Mouse (Mus musculus): ENCODE data around the gene Nsun2. TPM values are rescaled to one million over a fixed set of nuclear protein-coding genes. Genes with fewer than 3 reads are reported as not detected.

Gene Nsun2
- polyA plus RNA-seq, 1 experiment from 2014 or later = 278 TPM

GRCm38 (mm10) chr13:69673197-69673920 lies 139.8 kb downstream of the Nsun2 start:
- H3K36me3 ChIP-seq (ENCODE audit: control insufficient read depth, insufficient read depth, low read length) = no peaks in the 10 kb centered on the region
- 73% methylated on average over 5 of the region's 5 CpGs for WGBS
- DNase-seq (ENCODE audit: low spot score) = no peak

GRCm38 (mm10) chr13:69673921-69674618 lies 140.5 kb downstream of the Nsun2 start:
- H3K4me2 ChIP-seq = no peak overlapping the region
- no peaks in the 10 kb centered on the region for H3K4me1 ChIP-seq (replicated peaks; ENCODE audit: control insufficient read depth, insufficient read depth, low read length)
- H3K9ac ChIP-seq (ENCODE audit: low read depth, low read length) = no peak overlapping the region
- DNase-seq (ENCODE audit: low spot score) = no peak
- H3K4me3 ChIP-seq (ENCODE audit: low read depth, low read length) = no peak overlapping the region
- H3K27ac ChIP-seq (ENCODE audit: low read depth, low read length) = no peak overlapping the region
- H3K9me3 ChIP-seq (ENCODE audit: control insufficient read depth, low read length) = peaks cover 3% of the 10 kb centered on the region; the same call in 1 of the 2 replicates
- no peaks in the 10 kb centered on the region for H3K27me3 ChIP-seq (replicated peaks; ENCODE audit: control insufficient read depth, insufficient read depth, low read length)
- 46% methylated on average over 10 of the region's 10 CpGs for WGBS
- H3K36me3 ChIP-seq (ENCODE audit: control insufficient read depth, insufficient read depth, low read length) = no peaks in the 10 kb centered on the region
- no peak for ATAC-seq (replicated peaks; ENCODE audit: low FRiP score)

More at GRCm38 (mm10) chr13:69673197-69673920, 139.8 kb downstream of the Nsun2 start:
- Histone ChIP-seq H3K4me2 (no peak overlapping the region), H3K4me1 (replicated peaks; ENCODE audit: control insufficient read depth, insufficient read depth, low read length) (no peaks in the 10 kb centered on the region), H3K9ac (ENCODE audit: low read depth, low read length) (no peak overlapping the region), H3K9me3 (ENCODE audit: control insufficient read depth, low read length) (peaks cover 3% of the 10 kb centered on the region; the same call in 1 of the 2 replicates), H3K27ac (ENCODE audit: low read depth, low read length) (no peak overlapping the region), H3K27me3 (replicated peaks; ENCODE audit: control insufficient read depth, insufficient read depth, low read length) (no peaks in the 10 kb centered on the region), H3K4me3 (ENCODE audit: low read depth, low read length) (no peak overlapping the region)
- ATAC-seq (replicated peaks; ENCODE audit: low FRiP score) = no peak

Other genes starting within 250 kb of the Nsun2 start
- 5.3 and 6.2 TPM in 2 replicates for gene Tent4a, start 871 bp downstream of the Nsun2 start, polyA plus RNA-seq (2014; fragmentation: Nextera tagmentation; extraction: Ambion mirVana)
- gene Srd5a1, start 77.7 kb downstream of the Nsun2 start, polyA plus RNA-seq (2014; fragmentation: Nextera tagmentation; extraction: Ambion mirVana) = 9.9 and 10.3 TPM in 2 replicates
- 0.96 and 1.2 TPM in 2 replicates for gene Ube2ql1, start 206.1 kb downstream of the Nsun2 start, polyA plus RNA-seq (2014; fragmentation: Nextera tagmentation; extraction: Ambion mirVana)

All from liver, embryonic 11.5 days (tissue).